Mouse (Mus musculus) testis, adult 2 months (tissue): ENCODE data around the gene Prss56.

ENCODE experiments used
- CTCF ChIP-seq: fragments of 200-500 bp; IDR thresholded peaks from 2 replicates; pipeline ENCODE4 v1.5.1; 2012; ENCODE audit warnings: low read depth, mild to moderate bottlenecking, inconsistent platforms, low read length, moderate library complexity; ENCODE audit not compliant: control insufficient read depth, insufficient read depth, insufficient replicate concordance
- POLR2A ChIP-seq: fragments of 200-500 bp; IDR thresholded peaks from 2 replicates; pipeline ENCODE4 v1.6.1; 2012; ENCODE audit warnings: low read depth, mild to moderate bottlenecking, inconsistent platforms, low read length, moderate library complexity; ENCODE audit not compliant: control insufficient read depth

DNA sequence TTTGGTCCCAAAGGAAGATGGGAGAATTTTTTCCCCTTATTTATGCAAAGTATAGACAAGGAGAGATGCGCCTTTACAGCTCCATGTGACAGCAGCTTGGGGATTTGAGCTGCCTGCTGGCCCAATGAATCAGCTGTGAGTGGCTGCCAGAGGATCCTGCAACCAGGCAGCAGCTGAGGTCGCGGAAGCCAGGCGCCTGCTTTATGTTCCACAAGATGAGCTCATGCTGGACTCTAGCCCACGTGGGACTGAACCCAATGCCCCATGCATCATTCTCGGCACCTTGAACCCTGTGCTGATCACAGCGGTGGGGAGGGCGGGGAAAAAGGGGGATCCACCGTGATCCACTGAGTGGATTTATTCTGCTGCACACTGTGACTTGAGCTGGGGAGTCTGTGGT lies 40.7 kb upstream of the Prss56 start:
- no peak for TF ChIP-seq CTCF
- no peak for TF ChIP-seq POLR2A
